Mouse (Mus musculus): ENCODE data around the gene Ccnd3.
"Not testable (repeated sequence)": the region's sequence is repeated elsewhere in the genome, so short reads cannot be mapped to it uniquely, and the experiment has no call there.

Gene Ccnd3

DNA sequence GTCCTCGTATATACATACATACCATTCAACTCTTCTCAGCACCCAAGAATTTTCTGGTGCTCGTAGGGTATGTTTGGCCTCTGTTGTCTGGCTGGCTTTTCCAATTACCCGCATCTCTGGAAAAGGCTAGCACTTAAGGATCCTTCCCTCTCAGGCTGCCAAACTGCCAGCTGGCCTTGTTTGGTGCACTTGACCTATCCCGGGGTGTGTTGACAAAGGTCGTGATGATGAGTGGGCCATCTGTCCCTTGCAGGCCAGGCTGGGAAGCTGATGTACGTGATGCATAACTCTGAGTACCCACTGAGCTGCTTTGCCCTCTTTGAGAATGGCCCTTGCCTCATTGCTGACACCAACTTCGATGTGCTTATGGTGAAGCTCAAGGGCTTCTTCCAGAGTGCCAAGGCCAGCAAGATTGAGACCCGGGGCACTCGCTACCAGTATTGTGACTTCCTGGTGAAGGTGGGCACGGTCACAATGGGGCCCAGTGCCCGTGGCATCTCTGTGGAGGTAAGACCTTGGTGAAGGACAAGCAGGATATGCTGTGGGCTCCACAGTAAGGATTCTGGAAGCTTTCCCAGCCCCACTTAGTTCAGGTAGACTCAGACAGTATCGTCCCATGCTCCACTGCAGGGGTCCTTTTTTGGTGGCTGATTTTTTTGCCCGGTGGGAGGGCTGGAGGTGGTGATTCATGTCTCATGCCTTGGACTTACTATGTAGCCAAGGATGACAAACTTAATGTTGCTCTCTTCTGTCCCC lies 113.9 kb downstream of the Ccnd3 start:
- no peak for DNase-seq (ENCODE audit: low spot score in 2 of 2)

DNA sequence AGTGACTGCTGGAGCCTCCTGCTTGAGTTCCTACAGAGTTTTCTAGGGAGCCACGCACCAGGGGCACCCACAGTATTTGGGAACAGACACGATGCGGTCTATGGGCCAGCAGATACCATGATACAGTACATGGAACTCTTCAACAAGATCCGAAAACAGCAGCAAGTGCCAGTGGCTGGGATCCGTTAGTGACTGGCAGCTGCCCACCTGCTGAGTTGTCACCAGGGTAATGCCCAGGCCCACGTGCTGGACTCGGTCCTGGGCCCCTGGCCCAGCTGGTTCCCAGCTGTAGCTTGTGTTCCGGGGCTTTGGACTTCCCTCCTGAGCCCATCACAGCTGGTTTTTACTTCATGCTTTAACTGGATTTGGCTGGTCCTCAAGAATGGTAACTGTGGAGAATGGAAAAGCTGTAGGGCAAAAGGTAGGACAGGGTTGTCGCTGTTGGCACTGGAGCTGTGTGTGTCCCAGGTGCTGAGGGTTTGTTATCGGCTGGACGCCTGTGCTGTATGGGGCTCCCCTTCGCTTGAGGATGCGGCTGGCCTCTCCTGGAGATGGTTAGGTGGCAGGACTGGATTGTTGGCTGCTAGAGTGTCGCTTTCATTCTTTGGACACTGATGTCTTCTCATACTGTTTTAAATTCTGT lies 118.2 kb downstream of the Ccnd3 start:
- DNase-seq (ENCODE audit: low spot score in 2 of 2): no peak

- not testable (repeated sequence) for DNase-seq (ENCODE audit: low spot score in 2 of 2)
Measured at GRCm38 (mm10) chr17:47624572-47624971, 119.7 kb downstream of the Ccnd3 start.

- no peak for DNase-seq (ENCODE audit: low spot score in 2 of 2)
Measured at GRCm38 (mm10) chr17:47625088-47625487, 120.2 kb downstream of the Ccnd3 start.

- no peak for DNase-seq (ENCODE audit: low spot score in 2 of 2)
Measured at GRCm38 (mm10) chr17:47626031-47626430, 121.2 kb downstream of the Ccnd3 start.

DNA sequence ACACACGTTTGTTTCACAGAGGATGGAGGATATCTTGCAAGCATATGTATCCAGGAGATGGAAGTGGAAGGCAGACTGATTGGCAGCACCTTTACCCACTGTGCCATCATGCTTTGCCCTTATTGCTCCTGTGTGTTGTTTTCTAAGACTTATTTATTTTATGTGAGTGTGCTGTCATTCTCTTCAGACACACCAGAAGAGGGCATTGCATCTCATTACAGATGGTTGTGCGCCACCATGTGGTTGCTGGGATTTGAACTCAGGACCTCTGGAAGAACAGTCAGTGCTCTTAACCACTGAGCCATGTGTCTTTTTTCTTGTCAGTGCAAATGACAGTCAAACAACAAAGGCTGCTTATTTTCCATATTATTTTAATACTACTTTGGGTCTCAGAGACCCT lies 122.9 kb downstream of the Ccnd3 start:
- DNase-seq (ENCODE audit: low spot score in 2 of 2): no peak

GRCm38 (mm10) chr17:47628851-47629676 lies 124.2 kb downstream of the Ccnd3 start:
- peak; percentile 93 to 94 for DNase-seq (ENCODE audit: low spot score in 2 of 2)

DNA sequence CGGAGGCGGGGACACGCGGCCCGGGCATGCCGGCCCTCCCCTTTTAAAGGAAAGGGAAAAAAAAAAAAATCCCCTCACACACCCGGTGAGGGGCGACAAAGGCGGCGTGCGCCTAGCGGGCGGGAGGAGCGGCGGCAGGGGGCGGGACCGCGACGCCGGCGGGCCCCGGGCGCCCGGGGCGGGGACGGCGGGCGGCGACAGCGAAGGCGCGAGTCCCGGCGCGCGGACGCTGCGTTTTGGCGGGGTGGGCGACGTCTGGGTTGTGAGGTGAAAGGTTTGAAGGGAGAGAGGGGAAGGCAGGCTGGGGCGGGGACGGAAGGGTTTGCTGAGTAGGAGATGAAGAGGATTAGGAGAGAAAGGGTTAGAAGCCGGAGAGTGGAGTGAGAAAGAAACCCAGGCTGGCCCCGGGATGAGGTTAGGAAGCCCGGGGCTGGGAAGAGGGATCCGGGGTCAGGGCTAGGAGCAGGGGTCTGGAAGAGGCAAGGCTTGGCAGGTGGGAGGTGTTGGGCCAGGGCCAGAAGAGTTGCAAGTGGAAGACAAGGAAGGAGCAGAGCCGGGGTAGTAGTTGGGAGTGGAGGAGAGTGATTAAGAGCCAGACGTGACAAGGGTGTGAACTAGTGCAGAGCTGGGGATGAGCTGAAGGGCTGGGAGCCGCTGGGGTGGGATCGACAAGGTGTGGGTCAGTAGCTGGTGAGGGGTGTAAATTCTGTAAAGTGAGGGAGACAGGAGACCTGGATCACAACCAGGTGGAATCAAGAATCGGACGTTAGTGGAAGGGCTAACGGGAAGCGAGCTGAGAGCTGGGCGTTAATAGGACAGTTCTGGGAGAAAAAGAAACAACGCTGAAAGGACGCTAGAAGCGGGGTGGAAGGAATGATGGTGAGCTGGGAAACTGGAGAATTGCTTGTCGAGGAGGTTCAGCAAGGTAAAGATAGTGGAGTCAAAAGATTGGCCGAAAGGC lies 125.1 kb downstream of the Ccnd3 start:
- peak in 1 of 2 experiments; percentile 41 for DNase-seq (ENCODE audit: low spot score in 2 of 2)

DNA sequence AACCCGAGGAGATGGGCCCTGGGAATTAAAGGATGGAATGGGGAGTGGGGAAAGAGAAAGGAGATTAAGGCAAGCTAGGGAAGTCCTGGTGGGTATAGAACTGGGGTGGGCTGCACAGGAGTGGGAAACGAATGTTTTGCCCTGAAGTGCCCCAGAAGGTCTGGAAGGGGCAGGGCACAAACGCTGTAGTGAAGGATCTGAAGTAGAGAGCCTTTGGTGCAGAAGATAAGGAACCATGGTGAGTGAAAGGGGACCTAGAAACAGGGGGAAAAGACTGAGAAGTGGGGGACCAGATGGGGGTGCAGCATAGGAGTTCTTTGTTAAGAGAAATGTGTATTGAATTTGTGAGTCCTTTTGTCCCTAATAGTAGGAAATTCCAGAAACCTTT lies 125.8 kb downstream of the Ccnd3 start, which contains the start of gene Usp49:
Gene Usp49, plus strand, starts transcription at position 13 of the 388 bp plus-strand sequence.
- DNase-seq (ENCODE audit: low spot score in 2 of 2): no peak

- DNase-seq (ENCODE audit: low spot score in 2 of 2): no peak
Measured at GRCm38 (mm10) chr17:47632181-47632840, 127.5 kb downstream of the Ccnd3 start.

GRCm38 (mm10) chr17:47633999-47634770 lies 129.3 kb downstream of the Ccnd3 start:
- no peak for DNase-seq (ENCODE audit: low spot score in 2 of 2)

DNA sequence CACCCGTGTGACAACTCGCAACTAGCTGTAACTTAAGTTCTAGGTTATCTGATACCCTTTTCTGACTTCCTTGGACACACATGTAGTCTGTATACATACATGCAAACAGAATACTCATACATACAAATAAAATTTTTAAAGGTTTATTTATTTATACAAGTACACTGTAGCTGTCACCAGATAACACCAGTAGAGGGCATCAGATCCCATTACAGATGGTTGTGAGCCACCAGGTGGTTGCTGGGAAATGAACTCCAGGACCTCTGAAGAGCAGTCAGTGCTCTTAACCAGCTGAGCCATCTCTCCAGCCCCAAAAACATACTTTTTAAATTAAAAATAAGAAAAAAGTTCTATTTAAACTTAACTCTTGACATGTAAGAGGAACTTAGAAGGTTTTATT lies 138.1 kb downstream of the Ccnd3 start:
- no peak for DNase-seq (ENCODE audit: low spot score in 2 of 2)

DNA sequence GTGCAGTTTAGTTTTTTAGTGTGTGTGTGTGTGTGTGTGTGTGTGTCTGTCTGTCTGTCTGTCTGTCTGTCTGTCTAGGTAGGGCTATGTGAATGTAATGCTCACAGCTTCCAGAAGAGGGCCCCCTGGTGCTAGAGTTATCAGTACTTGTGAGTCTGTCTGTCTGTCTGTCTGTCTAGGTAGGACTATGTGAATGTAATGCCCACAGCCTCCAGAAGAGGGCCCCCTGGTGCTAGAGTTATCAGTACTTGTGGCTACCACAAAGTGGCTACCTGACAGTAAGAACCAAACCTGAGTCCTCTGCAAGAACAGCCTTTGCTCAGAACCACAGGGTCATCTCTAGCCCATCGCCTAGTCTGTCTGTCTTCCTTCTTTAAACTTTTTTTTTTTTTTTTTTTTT lies 141.8 kb downstream of the Ccnd3 start:
- peak in 1 of 2 experiments; percentile 22 for DNase-seq (ENCODE audit: low spot score in 2 of 2)

- no peak for DNase-seq (ENCODE audit: low spot score in 2 of 2)
Measured at GRCm38 (mm10) chr17:47648966-47649365, 144.1 kb downstream of the Ccnd3 start.

All from urinary bladder, postnatal 4 days (tissue).